Mouse (Mus musculus): ENCODE data around the gene Pdcd1lg2. TPM values are rescaled to one million over a fixed set of nuclear protein-coding genes. Genes with fewer than 3 reads are reported as not detected.

Pdcd1lg2 gene
- polyA plus RNA-seq, 1 experiment from 2014 or later, result 0.09 TPM

- Histone ChIP-seq H3K27ac (no peak overlapping the region), H3K4me3 (ENCODE audit: inconsistent target) (no peak overlapping the region), H3K79me2 (ENCODE audit: inconsistent target) (peaks cover 6% of the 10 kb centered on the region; the same call in 1 of the 2 replicates), H3K36me3 (ENCODE audit: inconsistent target) (no peaks in the 10 kb centered on the region)
- WGBS (ENCODE audit: missing documents), result 95% methylated on average over 5 of the region's 5 CpGs
Measured at GRCm38 (mm10) chr19:29482148-29482547, 71.4 kb downstream of the Pdcd1lg2 start.

DNA sequence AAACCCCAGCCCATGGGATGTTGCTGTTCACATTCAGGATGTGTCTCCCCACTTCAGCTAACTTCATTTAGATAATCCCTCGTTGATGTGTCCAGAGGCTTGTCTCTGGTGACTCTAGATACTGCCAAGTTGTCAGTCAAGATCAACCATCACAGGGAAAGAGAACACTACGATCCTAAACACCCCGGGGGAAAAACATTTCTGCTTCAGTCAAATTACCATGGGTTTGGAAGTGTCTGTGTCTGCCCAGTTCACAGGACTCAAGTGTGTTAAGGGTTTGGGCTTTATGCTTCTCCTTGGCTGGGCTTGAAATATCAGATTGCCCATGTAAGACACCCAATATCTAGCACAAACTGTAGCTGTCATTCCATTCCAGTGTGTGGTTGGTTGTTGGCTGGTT, 71.9 kb downstream of the Pdcd1lg2 start:
- 91% methylated on average over 3 of the region's 3 CpGs for WGBS (ENCODE audit: missing documents)
- Histone ChIP-seq H3K27ac (no peak overlapping the region), H3K36me3 (ENCODE audit: inconsistent target) (no peaks in the 10 kb centered on the region), H3K79me2 (ENCODE audit: inconsistent target) (peaks cover 1% of the 10 kb centered on the region; the same call in 1 of the 2 replicates), H3K4me3 (ENCODE audit: inconsistent target) (no peak overlapping the region)

DNA sequence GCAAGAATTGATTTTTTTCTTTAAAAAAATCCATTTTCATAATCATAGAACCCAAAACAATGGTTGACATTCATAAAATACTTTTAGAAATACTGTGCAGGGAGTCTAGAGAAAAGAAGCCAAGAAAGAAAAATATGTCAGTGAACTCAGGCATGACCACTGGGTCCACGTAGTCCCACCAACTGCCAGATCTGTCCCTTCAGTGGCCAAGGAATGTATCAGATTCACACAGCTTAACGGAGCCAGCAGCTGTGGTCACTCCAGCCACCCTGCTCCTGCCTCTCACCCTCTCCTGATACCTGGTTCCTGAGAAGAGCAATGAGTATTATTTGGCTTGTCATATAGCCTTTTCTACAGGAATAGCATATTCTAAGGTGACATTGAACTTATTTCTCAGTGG, 72.7 kb downstream of the Pdcd1lg2 start:
- peak overlapping the region; percentile 98 for H3K27ac ChIP-seq
- H3K4me3 ChIP-seq (ENCODE audit: inconsistent target), result no peak overlapping the region
- H3K36me3 ChIP-seq (ENCODE audit: inconsistent target), result no peaks in the 10 kb centered on the region
- whole genome bisulfite sequencing (ENCODE audit: missing documents), result 97% methylated on average over 2 of the region's 2 CpGs
- no peaks in the 10 kb centered on the region; the same call in 1 of the 2 replicates for H3K79me2 ChIP-seq (ENCODE audit: inconsistent target)

- Histone ChIP-seq H3K79me2 (ENCODE audit: inconsistent target) (no peaks in the 10 kb centered on the region; the same call in 1 of the 2 replicates), H3K27ac (peak overlapping the region; percentile 98), H3K4me3 (ENCODE audit: inconsistent target) (no peak overlapping the region), H3K36me3 (ENCODE audit: inconsistent target) (no peaks in the 10 kb centered on the region)
- 4% methylated on average over 2 of the region's 2 CpGs for WGBS (ENCODE audit: missing documents)
Measured at GRCm38 (mm10) chr19:29484537-29484936, 73.8 kb downstream of the Pdcd1lg2 start.

- 73% methylated on average over 3 of the region's 3 CpGs for WGBS (ENCODE audit: missing documents)
- H3K79me2 ChIP-seq (ENCODE audit: inconsistent target), result no peaks in the 10 kb centered on the region; the same call in 1 of the 2 replicates
- H3K4me3 ChIP-seq (ENCODE audit: inconsistent target), result no peak overlapping the region
- H3K27ac ChIP-seq, result peak overlapping the region; percentile 98
- H3K36me3 ChIP-seq (ENCODE audit: inconsistent target), result no peaks in the 10 kb centered on the region
Measured at GRCm38 (mm10) chr19:29485257-29485948, 74.7 kb downstream of the Pdcd1lg2 start.

DNA sequence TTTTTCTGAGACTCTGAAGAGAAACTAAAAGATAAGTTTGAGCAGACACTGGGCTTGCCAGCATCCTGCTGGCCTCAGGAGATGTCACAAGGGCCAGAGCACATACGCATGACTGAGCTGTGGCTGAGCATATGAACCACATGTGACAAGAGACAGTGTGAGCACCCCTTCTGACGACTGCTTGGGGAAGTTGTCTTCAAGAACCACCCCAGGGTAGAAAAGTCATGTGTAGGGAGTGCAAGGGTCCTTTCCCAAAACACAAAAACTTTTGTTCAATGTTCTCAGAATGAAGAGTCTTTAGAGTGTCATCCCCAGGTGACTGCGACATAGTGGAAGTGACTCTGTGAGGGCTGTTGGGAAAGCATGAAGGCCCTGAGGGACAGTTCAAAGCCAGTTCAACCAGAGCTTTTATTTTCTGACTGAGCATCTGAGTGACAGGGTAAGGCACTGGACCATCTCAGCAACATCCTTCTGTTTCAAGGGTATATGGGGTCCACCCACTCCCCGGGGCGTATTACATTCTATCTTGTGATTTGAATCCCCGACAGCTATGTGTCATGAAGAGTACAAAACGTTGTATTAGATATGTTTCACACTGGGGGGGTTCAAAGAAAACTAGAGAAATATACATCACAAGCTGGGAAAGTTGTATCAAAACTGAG, 76.0 kb downstream of the Pdcd1lg2 start:
- 57% methylated on average over 7 of the region's 7 CpGs for WGBS (ENCODE audit: missing documents)
- Histone ChIP-seq H3K79me2 (ENCODE audit: inconsistent target) (no peaks in the 10 kb centered on the region; the same call in 1 of the 2 replicates), H3K36me3 (ENCODE audit: inconsistent target) (no peaks in the 10 kb centered on the region), H3K4me3 (ENCODE audit: inconsistent target) (no peak overlapping the region), H3K27ac (peak overlapping the region; percentile 98)

DNA sequence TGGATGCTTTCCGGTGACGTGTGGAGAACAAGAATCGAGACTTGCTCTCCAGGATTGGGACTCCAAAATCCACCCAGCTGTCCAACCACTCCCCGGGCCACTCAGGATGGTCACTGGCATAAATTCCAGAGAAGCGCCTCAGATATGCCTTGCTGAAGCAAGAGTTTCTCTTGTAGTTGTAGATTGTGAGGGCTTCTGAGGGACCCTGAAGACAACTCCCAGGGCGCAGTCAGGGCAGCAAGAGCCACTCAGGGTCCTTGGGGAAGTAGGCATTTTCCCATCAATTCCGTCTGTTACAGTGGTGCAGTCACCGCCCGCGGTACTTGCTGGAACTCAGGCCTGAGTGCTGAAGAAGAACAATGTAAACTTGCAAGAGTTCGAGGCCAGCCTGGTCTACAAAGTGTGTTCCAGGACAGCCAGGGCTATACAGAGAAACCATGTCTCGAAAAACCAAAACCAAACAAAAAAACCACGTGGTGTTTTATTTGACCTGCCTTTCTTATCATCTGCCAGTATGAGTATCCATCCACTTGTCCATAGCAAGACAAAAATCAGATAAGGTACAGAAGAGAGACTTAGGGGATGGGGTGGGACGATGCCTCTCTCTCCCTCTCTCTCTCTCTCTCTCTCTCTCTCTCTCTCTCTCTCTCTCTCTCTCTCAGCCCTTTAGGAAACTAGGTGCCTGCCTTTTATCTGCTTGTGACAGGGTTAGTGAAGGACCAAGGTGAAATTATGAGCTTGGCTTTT, 76.8 kb downstream of the Pdcd1lg2 start:
- H3K79me2 ChIP-seq (ENCODE audit: inconsistent target), result no peaks in the 10 kb centered on the region; the same call in 1 of the 2 replicates
- H3K27ac ChIP-seq, result peak overlapping the region; percentile 98
- no peak overlapping the region for H3K4me3 ChIP-seq (ENCODE audit: inconsistent target)
- 86% methylated on average over 13 of the region's 14 CpGs for WGBS (ENCODE audit: missing documents)
- no peaks in the 10 kb centered on the region for H3K36me3 ChIP-seq (ENCODE audit: inconsistent target)

GRCm38 (mm10) chr19:29488073-29488390, 77.3 kb downstream of the Pdcd1lg2 start:
- 2% methylated on average over 5 of the region's 6 CpGs for WGBS (ENCODE audit: missing documents)
- H3K27ac ChIP-seq, result peak overlapping the region; percentile 98
- H3K36me3 ChIP-seq (ENCODE audit: inconsistent target), result no peaks in the 10 kb centered on the region
- H3K79me2 ChIP-seq (ENCODE audit: inconsistent target), result no peaks in the 10 kb centered on the region; the same call in 1 of the 2 replicates
- no peak overlapping the region for H3K4me3 ChIP-seq (ENCODE audit: inconsistent target)

- H3K27ac ChIP-seq, result peak overlapping the region; percentile 98
- no peaks in the 10 kb centered on the region for H3K36me3 ChIP-seq (ENCODE audit: inconsistent target)
Measured at GRCm38 (mm10) chr19:29488420-29488819, 77.7 kb downstream of the Pdcd1lg2 start.

DNA sequence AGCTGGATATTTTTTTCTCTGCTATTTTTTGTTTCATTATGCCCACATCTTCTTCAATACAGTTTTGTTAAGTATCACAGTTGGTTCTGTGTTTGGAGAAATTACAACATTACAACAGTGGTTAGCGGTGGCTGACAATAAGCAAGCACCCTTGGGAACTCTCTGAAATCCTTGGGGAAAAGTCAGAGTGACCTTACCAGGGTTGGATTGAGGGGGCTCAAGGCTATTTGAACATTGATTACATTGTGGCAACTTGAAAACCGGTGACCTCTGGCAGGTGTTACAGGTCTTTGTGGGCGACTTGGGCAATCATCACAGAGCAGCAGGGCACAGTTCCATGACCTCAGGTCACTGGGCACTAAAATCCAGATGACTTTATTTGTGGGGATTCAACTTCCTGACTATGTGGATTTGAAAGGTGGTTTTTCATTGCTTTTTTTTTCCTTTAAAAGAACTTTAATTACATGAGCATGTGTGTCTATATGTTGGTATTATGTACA, 79.1 kb downstream of the Pdcd1lg2 start:
- 88% methylated on average over 3 of the region's 3 CpGs for WGBS (ENCODE audit: missing documents)
- Histone ChIP-seq H3K4me3 (ENCODE audit: inconsistent target) (no peak overlapping the region), H3K27ac (peak overlapping the region; percentile 98), H3K36me3 (ENCODE audit: inconsistent target) (no peaks in the 10 kb centered on the region), H3K79me2 (ENCODE audit: inconsistent target) (no peaks in the 10 kb centered on the region; the same call in 1 of the 2 replicates)

More at GRCm38 (mm10) chr19:29488420-29488819, 77.7 kb downstream of the Pdcd1lg2 start:
- WGBS (ENCODE audit: missing documents), result 17% methylated on average over 10 of the region's 10 CpGs
- no peak overlapping the region for H3K4me3 ChIP-seq (ENCODE audit: inconsistent target)
- H3K79me2 ChIP-seq (ENCODE audit: inconsistent target), result no peaks in the 10 kb centered on the region; the same call in 1 of the 2 replicates

- no peaks in the 10 kb centered on the region for H3K36me3 ChIP-seq (ENCODE audit: inconsistent target)
- no peaks in the 10 kb centered on the region; the same call in 1 of the 2 replicates for H3K79me2 ChIP-seq (ENCODE audit: inconsistent target)
- 85% methylated on average over 9 of the region's 9 CpGs for WGBS (ENCODE audit: missing documents)
- no peak overlapping the region for H3K27ac ChIP-seq
- H3K4me3 ChIP-seq (ENCODE audit: inconsistent target), result no peak overlapping the region
Measured at GRCm38 (mm10) chr19:29491467-29491866, 80.7 kb downstream of the Pdcd1lg2 start.

DNA sequence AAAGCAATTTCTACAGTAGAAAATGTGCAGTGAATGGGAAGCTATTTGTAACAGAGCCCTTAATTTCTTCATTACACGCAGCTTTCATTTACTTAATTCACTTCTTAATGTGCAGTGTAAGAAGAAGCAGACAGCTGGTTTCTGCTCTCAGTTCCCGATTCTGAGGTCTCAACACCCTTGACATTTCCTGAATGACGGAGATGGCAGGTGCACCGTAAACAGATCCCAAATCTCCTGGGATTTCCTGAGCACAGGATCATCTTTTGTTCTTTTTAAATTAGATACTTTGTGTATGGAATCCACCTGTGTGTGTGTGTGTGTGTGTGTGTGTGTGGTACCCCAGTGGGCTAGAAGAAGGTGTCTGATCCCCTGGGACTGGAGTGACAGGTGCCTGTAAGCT, 83.7 kb downstream of the Pdcd1lg2 start:
- no peaks in the 10 kb centered on the region; the same call in 1 of the 2 replicates for H3K79me2 ChIP-seq (ENCODE audit: inconsistent target)
- 37% methylated on average over 4 of the region's 4 CpGs for WGBS (ENCODE audit: missing documents)
- H3K27ac ChIP-seq, result peak overlapping the region; percentile 95
- no peaks in the 10 kb centered on the region for H3K36me3 ChIP-seq (ENCODE audit: inconsistent target)
- no peak overlapping the region for H3K4me3 ChIP-seq (ENCODE audit: inconsistent target)

DNA sequence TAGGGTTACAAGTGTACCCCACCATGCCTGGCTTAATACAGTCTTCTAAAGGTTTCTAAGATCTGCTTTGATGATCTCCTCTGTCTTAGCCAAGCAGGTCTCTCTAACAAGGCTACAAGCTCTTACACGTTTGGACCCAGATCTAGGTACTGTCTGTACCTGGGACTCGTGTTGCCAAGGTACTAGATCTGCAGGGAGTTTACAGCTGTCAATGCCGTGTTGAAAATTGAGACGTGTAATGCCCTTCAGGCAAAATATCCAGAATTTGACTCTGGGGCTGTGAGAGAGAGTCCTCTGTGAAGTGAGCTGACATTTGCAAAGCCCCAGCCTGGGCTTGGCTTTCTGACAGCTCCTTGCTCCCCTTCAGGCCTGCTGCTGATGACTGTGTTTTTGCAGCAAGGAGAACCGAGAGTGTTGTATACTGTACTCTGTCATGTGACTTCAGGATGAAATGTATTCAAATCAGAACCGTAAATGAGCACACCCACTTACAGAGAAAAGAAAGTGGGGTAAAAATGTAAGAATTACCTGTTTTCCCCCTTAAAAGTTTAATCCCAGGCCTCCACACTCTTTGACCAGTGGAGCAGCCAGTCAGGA, 85.4 kb downstream of the Pdcd1lg2 start:
- WGBS (ENCODE audit: missing documents), result 65% methylated on average over 6 of the region's 6 CpGs
- Histone ChIP-seq H3K36me3 (ENCODE audit: inconsistent target) (no peaks in the 10 kb centered on the region), H3K4me3 (ENCODE audit: inconsistent target) (no peak overlapping the region), H3K79me2 (ENCODE audit: inconsistent target) (no peaks in the 10 kb centered on the region), H3K27ac (peak overlapping the region; percentile 95)

Data from macrophage (primary cell).